ENCODE assay signal across 11 mouse cellular contexts in the genomic region with DNA sequence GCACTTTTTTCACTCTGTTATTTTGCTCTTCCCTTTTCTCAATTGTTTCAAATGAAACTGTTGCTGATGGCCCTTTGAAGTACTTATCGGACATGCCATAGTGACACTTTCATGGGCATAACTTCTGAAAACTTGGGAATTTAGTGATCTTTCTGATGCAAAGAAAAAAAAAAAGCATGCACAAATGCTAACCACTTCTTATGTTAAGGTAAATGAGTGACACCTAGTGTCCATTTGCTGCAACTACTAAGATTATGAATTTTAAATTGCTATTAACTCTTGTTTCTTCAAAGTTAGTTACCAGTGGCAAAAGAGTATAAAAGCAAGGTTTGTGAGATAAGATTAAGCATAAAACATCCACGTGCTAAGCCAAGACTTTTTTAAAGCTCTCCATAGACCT. TPM values are rescaled to one million over a fixed set of nuclear protein-coding genes. Genes with fewer than 3 reads are reported as not detected.
DNase-seq lines count a peak whose midpoint lies in the region; ATAC-seq and TF ChIP-seq lines count a peak whose summit lies in the region.
"Had no signal": no experiment of that assay in that cellular context is flagged by ENCODE, and none has a peak within 500 bp of the region (broad histone marks: within the 10 kb centered on the region; RNA-seq: fewer than 3 reads in every experiment).

No protein-coding gene starts in this region.

- H3K36me3 ChIP-seq in CH12.LX (replicated peaks in 1 of 2; ENCODE audit: control insufficient read depth in 1 of 2, insufficient read depth in 1 of 2, low read length in 1 of 2) = no peaks in the 10 kb centered on the region
- H3K36me3 ChIP-seq: limb, embryonic 13.5 days; neural tube, embryonic 12.5 days had no signal

- in situ Hi-C loops in CH12.LX (cut with MboI; ENCODE audit: low pct_ligation_motif_present, low pct_unique_long_range_greater_than_20kb, low sequenced_read_pairs) = loop anchor here (25.0 kb wide), 2 partner anchors 96 to 279 kb away; no protein-coding TSS in a partner anchor

- no peaks in the 10 kb centered on the region for H3K27me3 ChIP-seq in CH12.LX (replicated peaks)
- H3K27me3 ChIP-seq: limb, embryonic 13.5 days; neural tube, embryonic 12.5 days had no signal

- no peak overlapping the region for H3K27ac ChIP-seq in layer of hippocampus, adult 2 months
- H3K27ac ChIP-seq in CH12.LX (ENCODE audit: insufficient read depth, low read depth) = no peak overlapping the region
- H3K27ac ChIP-seq: limb, embryonic 13.5 days; neural tube, embryonic 12.5 days had no signal

- peak; percentile 42 to 64; a peak in 1 of 4 replicates for ATAC-seq in hematopoietic stem cell, adult 5-6 weeks (replicated peaks in 1 of 2; ENCODE audit: insufficient read depth in 1 of 2, low FRiP score in 2 of 2, low TSS enrichment in 1 of 2, low read depth in 1 of 2, poor library complexity in 2 of 2, severe bottlenecking in 2 of 2)
- ATAC-seq: hindbrain, embryonic 16.5 days had no signal

- TF ChIP-seq EP300 in CH12.LX (IDR thresholded peaks at IDR 0.05; ENCODE audit: low read length) = no peak

- no peak overlapping the region for H3K9ac ChIP-seq in CH12.LX (ENCODE audit: insufficient read depth, low read depth)
- H3K9ac ChIP-seq: limb, embryonic 13.5 days; neural tube, embryonic 12.5 days had no signal

- dilution Hi-C loops in CH12.LX (cut with MboI; ENCODE audit: extremely low pct_ligation_motif_present, extremely low pct_unique_long_range_greater_than_20kb, low sequenced_read_pairs) = no loop called here

- TF ChIP-seq POLR2A in CH12.LX (IDR thresholded peaks at IDR 0.05; ENCODE audit: low read depth, low read length) = no peak

- peak; percentile 82 for TF ChIP-seq RAD21 in CH12.LX (IDR thresholded peaks at IDR 0.05; ENCODE audit: low read depth, low read length)

- H3K4me1 ChIP-seq in CH12.LX (ENCODE audit: control insufficient read depth in 1 of 2, insufficient read depth in 2 of 2) = no peaks in the 10 kb centered on the region
- H3K4me1 ChIP-seq: limb, embryonic 13.5 days; neural tube, embryonic 12.5 days had no signal

- TF ChIP-seq CTCF in layer of hippocampus, adult 2 months (conservative IDR thresholded peaks at IDR 0.05) = peak; percentile 86
- TF ChIP-seq CTCF in CH12.LX (conservative IDR thresholded peaks at IDR 0.05 in 1 of 2, IDR thresholded peaks at IDR 0.05 in 1 of 2; ENCODE audit: low read depth in 2 of 2, low read length in 2 of 2) = peak; percentile 17 to 68; a peak in 2 of 4 replicates

- H3K79me2 ChIP-seq in CH12.LX (replicated peaks; ENCODE audit: control insufficient read depth, extremely low read depth, insufficient read depth, poor library complexity, severe bottlenecking) = no peaks in the 10 kb centered on the region

- H3K4me2 ChIP-seq in CH12.LX (ENCODE audit: insufficient read depth, low read depth, poor library complexity, severe bottlenecking) = no peak overlapping the region; the same call in 1 of the 2 replicates
- H3K4me2 ChIP-seq: limb, embryonic 13.5 days; neural tube, embryonic 12.5 days had no signal

- H3K9me3 ChIP-seq in CH12.LX (replicated peaks; ENCODE audit: low read length) = no peaks in the 10 kb centered on the region
- H3K9me3 ChIP-seq: limb, embryonic 13.5 days; neural tube, embryonic 12.5 days had no signal

- no peak for DNase-seq in layer of hippocampus, adult 2 months (ENCODE audit: low spot score in 2 of 2)
- DNase-seq in layer of hippocampus, postnatal 10 days (ENCODE audit: low spot score in 2 of 2) = no peak
- peak; percentile 36 for DNase-seq in CH12.LX (ENCODE audit: extremely low read depth)
- DNase-seq in Muller cell, postnatal 12 days (ENCODE audit: inconsistent ontology term) = peak; percentile 40
- no peak for DNase-seq in adrenal gland, adult 18-20 months (ENCODE audit: low spot score in 2 of 2)
- no peak for DNase-seq in cerebellum, adult 18-20 months

- no peak overlapping the region for H3K4me3 ChIP-seq in layer of hippocampus, adult 2 months
- no peak overlapping the region for H3K4me3 ChIP-seq in CH12.LX (replicated peaks in 1 of 3; ENCODE audit: low read depth in 2 of 3, low read length in 2 of 3, poor library complexity in 1 of 3)
- H3K4me3 ChIP-seq: limb, embryonic 13.5 days; neural tube, embryonic 12.5 days had no signal

TF ChIP-seq in CH12.LX, 34 proteins besides CTCF, POLR2A, EP300 and RAD21:
- TF ChIP-seq SMC3 (IDR thresholded peaks at IDR 0.05; ENCODE audit: low read depth, low read length) (peak; percentile 53), ZNF384 (IDR thresholded peaks at IDR 0.05; ENCODE audit: low read depth, low read length) (peak; percentile 96), MEF2A (IDR thresholded peaks at IDR 0.05; ENCODE audit: borderline replicate concordance, low read depth, low read length) (no peak), KAT2A (IDR thresholded peaks at IDR 0.05; ENCODE audit: insufficient replicate concordance, low read length) (no peak)

RNA-seq across cellular contexts. Expression of a gene that starts 24.4 kb away (rescaled TPM):
- total RNA-seq in layer of hippocampus, adult 2 months (2021) = not detected
- not detected for total RNA-seq in layer of hippocampus, postnatal 10 days (2021)
- not detected in 2 replicates for total RNA-seq in CH12.LX (2012; rRNA removed)
- not detected in 2 replicates for total RNA-seq in CH12.LX (2014; rRNA removed)
- polyA plus RNA-seq in CH12.LX (2012; ENCODE audit: insufficient read length, low read depth) = not detected in 2 replicates
- not detected in 2 replicates for total RNA-seq in hematopoietic stem cell, adult 5-6 weeks (2017)
- total RNA-seq in adrenal gland, adult 18-20 months (2021) = not detected
- polyA plus RNA-seq: forebrain, embryonic 11.5 days; hindbrain, embryonic 16.5 days; limb, embryonic 13.5 days; neural tube, embryonic 12.5 days had no signal

RNA-seq across cellular contexts. Expression of a gene that starts 35.4 kb away (rescaled TPM):
- total RNA-seq in layer of hippocampus, adult 2 months (2021) = 10 to 100 TPM; 62.8 to 76.8 TPM
- 10 to 100 TPM; 45.9 to 52.1 TPM for total RNA-seq in layer of hippocampus, postnatal 10 days (2021)
- total RNA-seq in CH12.LX (2012; rRNA removed) (0.21 and 0.25 TPM in 2 replicates), CH12.LX (2014; rRNA removed) (0.39 and 0.51 TPM in 2 replicates)
- 1.5 and 1.6 TPM in 2 replicates for polyA plus RNA-seq in CH12.LX (2012; ENCODE audit: insufficient read length, low read depth)
- 0.15 and 0.56 TPM in 2 replicates for total RNA-seq in hematopoietic stem cell, adult 5-6 weeks (2017)
- 1 to 10 TPM; 5.0 to 5.9 TPM for total RNA-seq in adrenal gland, adult 18-20 months (2021)

RNA-seq across cellular contexts. Expression of a gene that starts 42.4 kb away (rescaled TPM):
- total RNA-seq in layer of hippocampus, adult 2 months (2021) = not detected
- not detected for total RNA-seq in layer of hippocampus, postnatal 10 days (2021)
- not detected in 2 replicates for total RNA-seq in CH12.LX (2012; rRNA removed)
- not detected in 2 replicates for total RNA-seq in CH12.LX (2014; rRNA removed)
- not detected in 2 replicates for polyA plus RNA-seq in CH12.LX (2012; ENCODE audit: insufficient read length, low read depth)
- total RNA-seq in hematopoietic stem cell, adult 5-6 weeks (2017) = 0.38 TPM in 1 of 2 replicates, not detected in the other
- total RNA-seq in adrenal gland, adult 18-20 months (2021) = not detected
- polyA plus RNA-seq: forebrain, embryonic 11.5 days; hindbrain, embryonic 16.5 days; limb, embryonic 13.5 days; neural tube, embryonic 12.5 days had no signal

Comparison
In these comparisons a context has a peak if more than half of its experiments do, and no peak if none do; other contexts are left out.
1. DNase-seq: peak in CH12.LX (single experiment) and Muller cell, postnatal 12 days (single experiment); none in layer of hippocampus, adult 2 months (0 of 2), layer of hippocampus, postnatal 10 days (0 of 2), adrenal gland, adult 18-20 months (0 of 2) and cerebellum, adult 18-20 months (0 of 2).
2. RNA of a gene that starts 35.4 kb away (total RNA-seq): 62.8 to 76.8 TPM in layer of hippocampus, adult 2 months and 45.9 to 52.1 TPM in layer of hippocampus, postnatal 10 days; 5.0 to 5.9 TPM in adrenal gland, adult 18-20 months, 0.21 to 0.51 TPM in CH12.LX and 0.15 to 0.56 TPM in hematopoietic stem cell, adult 5-6 weeks; every median in the first group is over 4 times any median in the second.